Mouse (Mus musculus) ES-E14 (cell line): ENCODE measurements at regions not wholly inside any gene's neighbourhood (a gene's known extent, or its start where the extent isn't known, plus 50 kb on each side); places are given as distances from the start of the nearest gene placed in this dataset.

ENCODE experiments used
- DNase-seq: peaks from one replicate; pipeline ENCODE4 v3.0.0-alpha.2; 2013; ENCODE audit warnings: low read depth, low spot score
- H3K27ac ChIP-seq: 2 replicates; pipeline ENCODE4 v1.5.1; 2012; ENCODE audit warnings: low read depth, mild to moderate bottlenecking, low read length, moderate library complexity, mixed read lengths; ENCODE audit not compliant: poor library complexity, insufficient read depth, severe bottlenecking
- H3K36me3 ChIP-seq: 2 replicates; pipeline ENCODE4 v1.6.1; 2012; ENCODE audit warnings: mild to moderate bottlenecking, low read length, moderate library complexity, mixed read lengths; ENCODE audit not compliant: control insufficient read depth, poor library complexity, insufficient read depth, severe bottlenecking
- H3K4me1 ChIP-seq, 2 experiments: fragments of 150-350 bp in 1 of 2; sonication (generic) in 1 of 2; 2 replicates each; pipeline ENCODE4 v1.6.1; 2012; ENCODE audit warnings: low read length in 2 of 2, mild to moderate bottlenecking in 1 of 2, mixed read lengths in 1 of 2; ENCODE audit not compliant: control insufficient read depth in 2 of 2, insufficient read depth in 2 of 2, poor library complexity in 1 of 2
- H3K4me3 ChIP-seq, 2 experiments: fragments of 150-350 bp in 1 of 2; sonication (generic) in 1 of 2; 2 replicates each; pipeline ENCODE4 v1.5.1; 2012; ENCODE audit warnings: low read length in 2 of 2, low read depth in 1 of 2, mild to moderate bottlenecking in 1 of 2, mixed read lengths in 1 of 2; ENCODE audit not compliant: insufficient read depth in 1 of 2, poor library complexity in 1 of 2, severe bottlenecking in 1 of 2
- H3K9ac ChIP-seq: 2 replicates; pipeline ENCODE4 v1.6.1; 2012; ENCODE audit warnings: low read depth, mild to moderate bottlenecking, low read length, mixed read lengths; ENCODE audit not compliant: poor library complexity, insufficient read depth, severe bottlenecking
- H3K9me3 ChIP-seq: fragments of 150-350 bp; sonication (generic); 2 replicates; pipeline ENCODE4 v1.6.1; 2012; ENCODE audit warnings: low read depth, mild to moderate bottlenecking, low read length; ENCODE audit not compliant: control insufficient read depth, insufficient read depth
- CHD2 ChIP-seq: IDR thresholded peaks from 2 replicates; pipeline ENCODE4 v1.6.1; 2014; ENCODE audit warnings: mild to moderate bottlenecking, low read depth, low read length, inconsistent platforms
- HCFC1 ChIP-seq: IDR thresholded peaks from 2 replicates; pipeline ENCODE4 v1.6.1; 2012; ENCODE audit warnings: low read length, inconsistent platforms, borderline replicate concordance; ENCODE audit not compliant: insufficient read depth
- MAFK ChIP-seq: IDR thresholded peaks from 2 replicates; pipeline ENCODE4 v1.6.1; 2014; ENCODE audit warnings: mild to moderate bottlenecking, low read depth, low read length, inconsistent platforms; ENCODE audit not compliant: insufficient read depth
- ZC3H11A ChIP-seq: IDR thresholded peaks from 2 replicates; pipeline ENCODE4 v1.6.1; 2012; ENCODE audit warnings: low read depth, mild to moderate bottlenecking, inconsistent platforms, low read length, borderline replicate concordance
- ZNF384 ChIP-seq: IDR thresholded peaks from 2 replicates; pipeline ENCODE4 v1.6.1; 2012; ENCODE audit warnings: low read depth, low read length, inconsistent platforms
- in situ Hi-C, 2 experiments: fragments of 600-800 bp; cut with MboI; formaldehyde crosslinking; loops; one replicate each; pipeline ENCODE4 v1.15.1; 2025; ENCODE audit warnings: low sequenced_read_pairs in 2 of 2, inconsistent platforms in 1 of 2; ENCODE audit not compliant: unreplicated experiment in 2 of 2

- no peak for TF ChIP-seq HCFC1
- TF ChIP-seq MAFK: no peak
- TF ChIP-seq ZNF384: no peak
- TF ChIP-seq CHD2: no peak
- no peak for TF ChIP-seq ZC3H11A
- no peaks in the 10 kb centered on the region for H3K9me3 ChIP-seq
- no peak overlapping the region for H3K4me3 ChIP-seq
- peaks cover 4 to 9% of the 10 kb centered on the region in 2 experiments; a peak in 2 of 4 replicates for H3K4me1 ChIP-seq
- no peak for DNase-seq
- in situ Hi-C loops: no loop called here
- no peak overlapping the region for H3K9ac ChIP-seq
- no peaks in the 10 kb centered on the region for H3K36me3 ChIP-seq
- H3K27ac ChIP-seq: no peak overlapping the region
Measured at GRCm38 (mm10) chr5:119356051-119356450, 314.4 kb upstream of the Tbx3 start.

- H3K4me1 ChIP-seq: peaks cover 4 to 9% of the 10 kb centered on the region in 2 experiments; a peak in 2 of 4 replicates
- H3K4me3 ChIP-seq: no peak overlapping the region
- no peak overlapping the region for H3K27ac ChIP-seq
- in situ Hi-C loops: no loop called here
- H3K9me3 ChIP-seq: no peaks in the 10 kb centered on the region
- no peak overlapping the region for H3K9ac ChIP-seq
- H3K36me3 ChIP-seq: no peaks in the 10 kb centered on the region
- TF ChIP-seq ZC3H11A (no peak), ZNF384 (no peak), CHD2 (no peak), MAFK (no peak), HCFC1 (no peak)
- no peak for DNase-seq
Measured at GRCm38 (mm10) chr5:119359709-119360108, 310.8 kb upstream of the Tbx3 start.

- no peaks in the 10 kb centered on the region for H3K9me3 ChIP-seq
- in situ Hi-C loops: no loop called here
- H3K27ac ChIP-seq: no peak overlapping the region
- no peak overlapping the region for H3K4me3 ChIP-seq
- peaks cover 3 to 7% of the 10 kb centered on the region in 2 experiments; a peak in 2 of 4 replicates for H3K4me1 ChIP-seq
- H3K9ac ChIP-seq: no peak overlapping the region
- no peaks in the 10 kb centered on the region for H3K36me3 ChIP-seq
- TF ChIP-seq MAFK (no peak), ZC3H11A (peak; percentile 16; the same call in 1 of the 2 replicates)
- DNase-seq: no peak
Measured at GRCm38 (mm10) chr5:119360351-119360750, 310.1 kb upstream of the Tbx3 start.

- H3K4me1 ChIP-seq: peaks cover 0 to 2% of the 10 kb centered on the region in 2 experiments; a peak in 2 of 4 replicates
- no peak overlapping the region for H3K4me3 ChIP-seq
- no peak overlapping the region for H3K27ac ChIP-seq
- H3K9me3 ChIP-seq: no peaks in the 10 kb centered on the region
- DNase-seq: no peak
- in situ Hi-C loops: no loop called here
- H3K9ac ChIP-seq: no peak overlapping the region
- no peak for TF ChIP-seq CHD2
- TF ChIP-seq MAFK: no peak
- no peak for TF ChIP-seq ZC3H11A
- no peak for TF ChIP-seq HCFC1
- no peak for TF ChIP-seq ZNF384
- no peaks in the 10 kb centered on the region for H3K36me3 ChIP-seq
Measured at GRCm38 (mm10) chr5:119361406-119362044, 308.9 kb upstream of the Tbx3 start.
